Mouse (Mus musculus): ENCODE results near the gene Cstf3.

DNA sequence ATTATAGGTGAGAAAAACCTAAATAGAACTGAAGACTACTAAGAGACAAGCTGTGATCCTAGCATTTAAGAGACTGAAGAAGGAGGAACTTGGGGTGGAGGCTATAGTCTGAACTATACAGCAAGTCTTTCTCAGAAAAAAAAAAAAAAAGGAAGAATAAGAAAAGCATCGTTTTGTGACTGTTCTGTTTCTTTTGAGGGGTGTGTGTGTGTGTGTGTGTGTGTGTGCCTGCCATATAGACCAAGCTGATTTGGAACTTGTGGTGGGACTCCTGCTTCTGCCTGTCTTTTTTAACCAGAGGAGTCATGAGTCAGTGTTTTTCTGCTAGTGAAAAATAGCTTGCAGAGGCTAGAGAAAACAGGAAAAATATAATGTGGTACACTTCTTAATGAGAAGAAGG is 4.7 kb downstream of the Cstf3 start:
- TF ChIP-seq POLR2A (IDR thresholded peaks at IDR 0.05; ENCODE audit: extremely low read depth, insufficient read depth, low read length): no peak
- no peak for TF ChIP-seq CTCF (IDR thresholded peaks at IDR 0.05; ENCODE audit: extremely low read depth, insufficient read depth, low read length)

Data from cortical plate, adult 2 months (tissue).